Mouse (Mus musculus): ENCODE data around the gene Gbf1. TPM values are rescaled to one million over a fixed set of nuclear protein-coding genes. Genes with fewer than 3 reads are reported as not detected.
"Not testable (repeated sequence)": the region's sequence is repeated elsewhere in the genome, so short reads cannot be mapped to it uniquely, and the experiment has no call there.

Gbf1 gene
- total RNA-seq, 2 experiments from 2014 or later, result 93.3 to 97.6 TPM

DNA sequence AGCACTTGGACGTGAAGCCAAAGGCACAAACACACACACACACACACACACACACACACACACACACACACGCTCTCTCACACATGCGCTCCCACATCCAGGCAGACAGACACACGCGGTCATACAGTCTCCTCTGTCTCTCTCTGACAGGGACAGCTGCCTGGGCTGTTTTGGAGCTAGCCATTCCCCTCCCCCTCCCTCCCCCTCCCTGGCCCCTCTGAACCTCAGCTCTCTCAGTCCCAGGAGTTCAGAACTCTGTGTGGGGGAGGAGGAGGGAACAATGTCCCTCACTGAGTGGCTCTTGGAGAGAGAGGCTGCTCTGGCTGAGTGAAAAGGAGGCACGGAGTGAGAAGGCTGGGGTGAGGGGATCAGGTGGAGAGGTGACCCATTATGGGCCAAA lies 11.2 kb upstream of the Gbf1 start:
- no peak for DNase-seq (ENCODE audit: extremely low spot score in 1 of 2, low spot score in 1 of 2)

DNA sequence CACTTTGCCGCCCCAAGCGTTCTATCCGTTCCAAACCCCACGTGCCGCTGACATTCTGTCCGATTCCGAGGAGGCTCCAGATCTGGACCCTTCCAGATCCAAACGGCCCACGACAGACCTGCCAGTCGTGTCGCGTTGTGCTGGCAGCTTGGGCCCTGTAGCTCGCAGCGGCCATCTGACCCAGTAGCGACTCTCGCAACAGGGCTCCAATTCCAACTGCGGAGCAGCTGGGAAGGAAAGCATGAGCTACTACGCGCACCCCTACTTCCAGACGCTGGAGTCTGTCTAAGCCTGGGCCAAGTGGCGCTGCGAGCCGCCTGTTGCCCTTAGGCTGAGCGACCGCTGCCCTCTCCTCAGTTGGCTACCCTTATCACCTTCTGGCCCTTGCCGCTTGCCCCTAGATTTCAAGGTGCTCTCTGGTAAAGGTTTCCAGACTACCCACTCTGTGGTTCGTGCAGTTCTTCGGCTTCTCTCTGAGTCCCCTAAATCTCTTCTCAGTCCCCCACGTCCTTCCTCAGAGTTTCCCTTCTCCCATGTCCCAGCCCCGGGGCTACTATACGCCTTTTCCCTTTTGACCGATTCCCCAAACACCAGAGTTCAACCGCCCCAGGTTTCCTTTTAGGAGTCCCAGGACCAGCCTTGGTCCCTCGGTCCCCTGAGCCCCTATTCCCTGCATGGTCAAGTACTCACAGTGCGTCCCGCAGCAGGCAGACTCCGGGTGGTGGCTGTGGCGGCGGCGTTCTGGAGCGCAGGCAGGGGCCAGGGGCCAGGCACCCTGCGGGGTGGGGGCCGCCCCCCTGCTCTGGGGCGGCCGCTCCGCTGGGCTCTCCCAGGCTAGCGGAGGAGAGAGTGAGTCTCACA lies 4.6 kb upstream of the Gbf1 start, which contains the start of gene Pitx3:
Pitx3 (minus strand) TSS at position 816 of the 861 bp plus-strand sequence.
- DNase-seq (ENCODE audit: extremely low spot score in 1 of 2, low spot score in 1 of 2), result no peak

DNA sequence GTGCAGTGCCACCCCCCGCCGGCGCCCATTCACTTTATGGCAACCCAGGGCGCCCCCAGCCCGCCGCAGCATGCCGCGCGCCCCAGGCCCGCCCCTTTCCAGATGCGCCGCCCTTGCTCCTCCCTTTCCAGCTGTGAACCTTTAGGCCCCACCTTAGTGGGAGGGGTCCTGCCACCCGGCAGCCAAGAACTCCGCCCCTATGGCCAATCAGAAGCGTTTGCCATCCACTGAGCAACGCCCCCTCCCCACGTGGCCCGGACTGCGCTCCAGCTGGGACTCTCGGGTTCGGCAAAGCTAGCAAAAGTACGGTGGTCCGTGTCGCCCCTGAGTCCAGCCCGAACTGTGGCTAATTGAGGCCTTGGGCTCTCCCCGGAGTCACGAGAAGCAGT lies 3.9 kb upstream of the Gbf1 start:
- DNase-seq (ENCODE audit: extremely low spot score in 1 of 2, low spot score in 1 of 2), result peak; percentile 22

DNA sequence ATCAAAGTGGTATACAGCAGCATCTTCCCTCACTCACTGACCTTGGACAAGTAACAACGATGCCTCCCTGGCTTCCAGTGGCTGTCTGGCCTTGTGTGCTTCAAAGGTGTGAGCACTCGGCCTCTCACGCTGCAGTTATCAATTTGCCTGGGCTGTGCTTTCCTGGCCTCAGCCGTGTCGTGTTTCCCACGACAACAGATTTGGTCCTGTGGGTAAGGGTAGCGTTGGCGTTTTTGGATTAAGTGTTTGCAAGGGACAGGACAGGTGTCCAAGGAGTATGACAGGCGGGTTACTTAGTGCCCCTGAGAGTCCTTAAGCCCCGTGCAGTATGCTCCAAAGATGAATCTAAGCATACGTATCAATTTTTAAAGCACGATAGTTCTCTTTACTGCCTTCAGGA lies 3.2 kb upstream of the Gbf1 start:
- DNase-seq (ENCODE audit: extremely low spot score in 1 of 2, low spot score in 1 of 2), result no peak

DNA sequence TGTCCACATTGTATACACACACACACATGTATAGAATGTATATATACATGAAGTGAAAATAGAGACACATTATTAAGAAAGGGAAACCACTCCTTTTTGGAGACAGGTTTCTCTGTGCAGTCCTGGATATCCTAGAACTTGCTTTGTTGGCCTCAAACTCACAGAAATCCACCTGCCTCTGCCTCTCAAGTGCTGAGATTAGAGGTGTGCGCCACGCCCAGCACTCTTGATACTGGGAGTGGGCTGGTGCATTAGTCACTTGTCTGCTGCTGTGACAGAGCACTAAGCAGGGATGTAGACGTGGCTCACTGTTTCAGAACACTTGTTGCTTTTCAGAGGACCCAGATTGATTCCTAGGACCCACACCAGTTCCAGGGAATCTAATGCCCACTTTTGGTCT lies 13.6 kb downstream of the Gbf1 start:
- DNase-seq (ENCODE audit: extremely low spot score in 1 of 2, low spot score in 1 of 2), result no peak

DNA sequence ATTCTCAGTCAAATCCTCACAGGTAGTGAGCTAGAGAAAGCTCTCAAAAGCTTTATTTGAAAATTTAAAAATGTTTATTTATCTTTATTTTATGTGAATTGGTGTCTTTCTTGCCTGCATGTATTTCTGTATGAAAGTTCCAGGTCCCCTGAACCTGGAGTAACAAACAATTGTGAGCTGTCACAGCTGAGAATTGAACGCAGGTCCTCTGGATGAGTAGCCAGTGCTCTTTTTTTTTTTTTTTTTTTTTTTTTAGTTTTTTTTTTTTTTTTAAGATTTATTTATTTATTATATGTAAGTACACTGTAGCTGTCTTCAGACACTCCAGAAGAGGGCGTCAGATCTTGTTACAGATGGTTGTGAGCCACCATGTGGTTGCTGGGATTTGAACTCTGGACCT lies 14.9 kb downstream of the Gbf1 start:
- not testable (repeated sequence) for DNase-seq (ENCODE audit: extremely low spot score in 1 of 2, low spot score in 1 of 2)

DNA sequence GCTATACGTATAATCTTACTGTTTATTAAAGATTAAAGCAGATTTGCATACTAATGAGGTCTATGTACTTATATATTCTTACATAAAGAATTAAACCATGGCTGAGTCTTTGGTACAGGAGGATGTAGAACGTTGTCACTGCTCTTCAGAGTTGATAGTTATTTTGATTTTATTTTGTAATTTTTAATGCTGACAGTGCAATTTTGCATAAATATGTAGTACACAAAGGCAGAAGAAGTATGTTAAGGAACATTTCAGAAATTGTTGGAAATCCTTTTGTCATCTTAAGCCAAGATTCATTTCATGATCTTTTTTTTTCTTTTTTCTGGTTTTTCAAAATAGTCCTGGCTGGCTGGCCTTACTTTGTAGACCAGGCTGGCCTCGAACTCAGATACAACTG lies 17.1 kb downstream of the Gbf1 start:
- no peak for DNase-seq (ENCODE audit: extremely low spot score in 1 of 2, low spot score in 1 of 2)

DNA sequence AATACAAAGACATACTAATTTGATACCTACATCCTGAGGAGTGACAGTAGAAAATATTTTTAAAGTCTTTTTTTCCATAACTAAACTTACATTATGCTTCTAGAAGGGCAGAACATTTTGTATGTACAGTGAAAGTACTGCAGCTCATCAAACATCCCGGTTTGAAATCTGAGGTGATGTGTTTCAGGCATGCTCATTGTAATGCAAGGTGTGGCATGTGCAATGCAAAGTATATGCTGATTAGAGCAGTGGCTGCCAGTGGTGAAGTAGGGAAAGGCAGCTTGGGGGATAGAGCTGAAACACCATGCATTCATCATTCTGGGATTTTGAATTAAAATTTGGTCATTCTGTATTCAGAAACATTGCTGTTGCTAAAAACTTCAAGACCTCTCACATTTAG lies 17.6 kb downstream of the Gbf1 start:
- no peak for DNase-seq (ENCODE audit: extremely low spot score in 1 of 2, low spot score in 1 of 2)

DNA sequence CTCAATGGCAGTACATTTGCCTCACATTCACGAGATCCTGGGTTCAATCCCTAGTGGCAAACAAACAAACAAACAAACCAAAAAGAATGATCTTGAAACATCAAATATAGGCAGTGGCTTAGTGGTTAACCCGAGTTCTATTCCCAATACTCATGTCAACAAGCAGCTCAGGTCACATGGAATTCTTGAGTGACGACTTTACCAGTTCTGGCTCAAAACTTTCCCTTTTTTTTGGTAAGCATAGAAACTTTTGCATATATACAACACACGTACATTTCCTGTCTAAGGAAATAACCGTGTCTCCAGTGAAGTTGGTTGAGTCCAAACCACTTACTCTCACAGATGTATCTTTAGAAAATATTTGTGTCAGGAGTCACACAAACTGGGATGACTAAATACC lies 20.2 kb downstream of the Gbf1 start:
- DNase-seq (ENCODE audit: extremely low spot score in 1 of 2, low spot score in 1 of 2), result no peak

DNA sequence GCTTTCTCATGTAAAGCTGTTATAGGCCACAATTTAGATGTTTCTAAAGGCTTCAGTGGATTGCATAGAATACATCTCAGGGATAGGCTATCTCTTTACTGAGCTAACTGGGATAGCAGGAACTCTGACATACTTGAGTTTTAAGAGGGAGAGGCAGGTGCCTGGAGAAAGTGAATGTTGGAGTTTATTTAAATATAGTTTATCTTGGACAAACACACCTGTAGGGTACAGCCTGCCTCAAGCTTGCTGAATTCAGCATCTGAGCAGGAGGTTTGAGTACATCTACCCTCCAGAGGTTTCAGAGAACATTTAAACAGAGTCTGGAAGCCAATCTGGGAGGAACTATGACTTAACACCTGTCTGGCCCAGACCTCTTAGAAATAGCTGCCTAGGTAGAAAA lies 22.9 kb downstream of the Gbf1 start:
- no peak for DNase-seq (ENCODE audit: extremely low spot score in 1 of 2, low spot score in 1 of 2)

DNA sequence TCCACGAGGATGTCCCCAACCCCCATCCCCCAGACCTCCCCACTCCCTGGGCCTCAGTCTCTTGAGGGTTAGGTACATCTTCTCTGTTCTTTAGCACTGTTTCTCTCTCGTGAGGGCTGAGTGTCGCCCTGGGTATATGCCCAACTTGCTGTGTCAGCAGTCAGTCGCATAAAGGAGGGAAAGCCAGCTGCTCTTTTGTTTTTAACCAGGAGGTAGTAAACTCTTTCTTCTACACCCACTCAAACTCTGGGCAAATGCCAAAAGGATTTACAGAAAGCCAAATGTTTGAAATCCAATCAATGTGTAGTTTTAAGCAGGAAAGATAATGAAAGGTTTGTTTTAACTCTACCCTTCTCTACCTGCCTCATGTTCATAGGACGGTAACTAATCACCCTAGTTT lies 24.7 kb downstream of the Gbf1 start:
- no peak for DNase-seq (ENCODE audit: extremely low spot score in 1 of 2, low spot score in 1 of 2)

DNA sequence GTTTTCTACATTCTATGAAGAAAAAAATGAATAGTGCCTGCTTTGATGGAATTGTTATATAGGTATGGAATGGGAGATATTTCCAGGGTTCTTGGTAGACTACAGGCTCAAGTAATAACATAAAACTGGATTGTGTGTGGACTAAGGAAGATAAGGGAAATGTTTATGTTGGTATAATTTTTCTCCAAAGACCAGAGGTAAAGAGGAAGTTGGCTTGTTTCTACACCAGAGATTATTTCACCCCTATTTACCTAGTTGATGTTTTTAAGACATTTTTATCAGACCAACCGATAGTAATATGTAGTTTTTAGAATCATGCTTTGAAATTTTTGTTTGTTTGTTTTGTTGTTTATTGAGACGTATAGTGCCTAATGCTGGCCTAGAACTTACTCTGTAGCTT lies 28.0 kb downstream of the Gbf1 start:
- no peak for DNase-seq (ENCODE audit: extremely low spot score in 1 of 2, low spot score in 1 of 2)

DNA sequence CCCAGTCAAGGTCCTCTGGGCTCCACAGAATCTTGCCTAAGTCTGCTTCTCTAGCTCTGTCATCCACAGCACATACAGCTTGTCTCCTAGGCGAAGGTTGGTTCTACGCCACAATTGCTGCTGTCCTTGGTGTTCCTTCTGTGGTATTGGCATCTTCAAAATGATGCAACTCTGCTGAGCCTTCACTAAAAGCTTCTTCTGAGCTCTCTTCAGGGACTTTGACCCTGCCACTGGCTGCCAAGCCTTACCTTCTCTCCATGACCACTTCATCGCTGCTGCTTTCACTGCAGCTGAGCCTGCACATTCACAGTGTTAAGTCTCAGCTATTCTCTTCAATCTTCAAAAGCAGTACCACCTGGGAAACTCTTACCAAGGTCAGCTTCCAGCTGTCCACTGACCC lies 29.9 kb downstream of the Gbf1 start:
- no peak for DNase-seq (ENCODE audit: extremely low spot score in 1 of 2, low spot score in 1 of 2)

DNA sequence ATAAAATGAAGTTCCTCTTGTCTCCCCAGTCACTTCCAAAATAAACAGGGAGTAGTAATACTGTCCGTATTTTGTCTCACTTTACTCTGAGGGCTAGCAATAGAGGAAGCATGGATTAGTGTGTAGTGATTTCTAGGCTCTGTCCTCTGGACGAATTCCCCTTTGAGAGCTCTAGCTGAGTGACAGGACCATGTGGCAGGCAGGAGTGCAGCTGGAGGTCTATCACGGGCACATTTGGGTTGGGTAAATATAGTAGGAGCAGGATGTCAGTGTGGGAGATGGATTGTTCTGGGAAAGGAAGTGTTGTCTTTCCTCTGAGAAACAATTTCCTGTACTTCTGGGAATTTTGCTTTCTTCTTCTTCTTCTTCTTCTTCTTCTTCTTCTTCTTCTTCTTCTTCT lies 34.3 kb downstream of the Gbf1 start:
- DNase-seq (ENCODE audit: extremely low spot score in 1 of 2, low spot score in 1 of 2), result no peak

DNA sequence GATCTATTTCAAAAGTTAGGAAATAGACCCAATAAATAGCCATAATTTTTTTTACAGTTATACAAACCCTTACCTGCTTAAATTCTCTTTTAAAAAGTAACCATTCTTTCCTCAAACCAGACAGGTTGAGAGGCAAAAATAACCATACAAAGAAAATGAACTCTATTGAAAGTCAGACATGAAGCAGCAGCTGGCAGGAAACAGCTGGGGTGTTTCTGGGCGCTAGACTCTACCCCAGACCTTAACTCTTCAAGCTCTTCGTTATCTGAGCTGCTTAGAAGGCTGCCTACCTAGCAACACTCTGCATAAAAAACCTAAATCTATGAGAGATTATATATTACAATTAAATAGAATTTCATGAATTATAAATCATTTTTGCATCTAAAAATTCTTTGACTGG lies 34.9 kb downstream of the Gbf1 start:
- DNase-seq (ENCODE audit: extremely low spot score in 1 of 2, low spot score in 1 of 2), result no peak

DNA sequence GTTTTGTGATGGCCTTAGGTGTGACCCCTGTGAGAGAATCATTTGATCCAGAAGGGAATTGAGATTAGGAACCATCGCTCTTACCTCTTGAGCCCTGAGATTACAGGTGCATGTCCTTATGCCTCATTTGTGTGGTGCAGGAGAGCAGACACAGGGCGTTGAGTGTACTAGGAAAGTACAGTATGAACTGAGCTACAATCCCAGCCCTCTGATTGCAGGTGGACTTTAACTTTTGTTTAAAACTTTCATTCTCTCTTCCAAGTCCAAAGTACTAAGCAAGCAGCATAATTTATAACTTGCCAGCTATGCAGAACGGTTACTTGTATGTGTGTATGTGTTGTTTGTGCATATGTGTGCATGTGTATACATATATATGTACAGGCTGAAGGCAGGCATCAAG lies 46.0 kb downstream of the Gbf1 start:
- DNase-seq (ENCODE audit: extremely low spot score in 1 of 2, low spot score in 1 of 2), result no peak

DNA sequence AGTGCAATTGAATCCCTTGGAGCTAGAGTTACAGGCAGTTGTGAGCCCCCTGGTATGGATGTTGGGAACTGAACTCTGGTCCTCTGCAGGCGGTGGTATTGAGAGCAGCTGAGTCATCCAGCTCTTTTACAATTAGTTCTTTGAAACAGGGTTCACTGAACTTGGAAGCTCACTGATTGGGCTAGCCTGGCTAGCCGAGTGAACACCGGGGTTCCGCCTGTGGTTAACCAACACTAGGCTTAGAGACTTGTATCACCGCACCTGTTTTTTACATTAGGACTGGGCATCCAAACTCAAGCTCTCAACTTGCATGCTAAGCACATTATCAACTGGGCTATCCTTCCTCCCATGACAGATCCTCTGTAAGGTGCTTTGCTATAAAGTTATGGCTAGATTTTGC lies 46.6 kb downstream of the Gbf1 start:
- no peak for DNase-seq (ENCODE audit: extremely low spot score in 1 of 2, low spot score in 1 of 2)

DNA sequence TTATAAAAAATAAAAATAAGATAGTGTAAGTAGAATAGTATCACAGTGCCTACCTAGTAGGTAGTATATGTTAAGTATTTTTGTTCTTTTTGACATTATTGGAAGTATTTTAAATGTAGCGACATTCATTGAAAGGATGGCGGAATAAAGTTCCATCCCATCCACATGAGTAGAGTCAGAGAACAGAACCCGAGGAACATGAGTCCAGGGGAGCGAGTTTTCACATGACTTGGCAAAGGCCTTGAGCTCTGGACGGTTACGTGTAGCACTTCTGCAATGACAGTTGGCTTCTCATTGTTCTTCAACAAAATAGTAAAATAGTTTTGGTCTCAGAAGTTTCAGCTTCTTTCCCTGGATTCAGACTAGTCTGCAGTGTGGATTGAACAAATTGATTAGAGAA lies 51.9 kb downstream of the Gbf1 start:
- DNase-seq (ENCODE audit: extremely low spot score in 1 of 2, low spot score in 1 of 2), result no peak

DNA sequence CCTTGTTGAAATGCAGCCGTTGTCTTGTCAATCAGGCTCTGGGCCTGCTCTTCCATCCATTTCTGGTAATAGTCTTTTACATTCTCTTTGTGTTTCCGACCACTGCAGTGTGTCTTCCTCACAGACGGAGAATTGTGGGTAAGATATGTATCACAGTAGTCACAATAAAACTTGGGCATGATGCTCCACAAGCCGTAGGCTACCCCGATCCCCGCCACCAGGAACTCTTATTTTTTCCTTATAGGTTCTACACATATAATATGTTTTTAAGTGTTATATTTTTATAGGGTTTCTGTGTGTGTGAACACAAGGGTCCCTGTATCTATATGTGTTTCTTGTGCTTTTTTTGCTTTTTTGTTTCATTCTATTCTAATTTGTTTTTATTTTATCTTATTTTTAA lies 53.4 kb downstream of the Gbf1 start:
- DNase-seq (ENCODE audit: extremely low spot score in 1 of 2, low spot score in 1 of 2), result no peak

DNA sequence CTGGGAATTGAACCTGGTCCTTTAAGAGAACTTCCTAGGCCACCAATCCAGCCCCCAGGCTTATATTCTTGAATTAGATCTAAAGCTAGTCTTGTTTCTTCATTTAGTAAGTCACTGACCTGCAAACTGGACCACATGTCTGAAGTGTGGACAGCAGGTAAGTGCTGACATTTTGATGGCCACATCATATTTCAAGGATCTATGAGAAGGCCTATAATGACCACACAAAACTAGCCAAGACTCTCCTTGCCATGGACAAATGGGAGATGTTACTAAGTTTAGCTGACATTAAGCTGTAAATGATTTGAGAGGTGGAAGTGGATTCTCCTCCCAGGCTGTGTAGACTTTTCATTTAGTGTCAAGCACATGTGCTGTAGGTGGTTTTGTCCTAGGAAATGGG lies 58.6 kb downstream of the Gbf1 start:
- DNase-seq (ENCODE audit: extremely low spot score in 1 of 2, low spot score in 1 of 2), result no peak

DNA sequence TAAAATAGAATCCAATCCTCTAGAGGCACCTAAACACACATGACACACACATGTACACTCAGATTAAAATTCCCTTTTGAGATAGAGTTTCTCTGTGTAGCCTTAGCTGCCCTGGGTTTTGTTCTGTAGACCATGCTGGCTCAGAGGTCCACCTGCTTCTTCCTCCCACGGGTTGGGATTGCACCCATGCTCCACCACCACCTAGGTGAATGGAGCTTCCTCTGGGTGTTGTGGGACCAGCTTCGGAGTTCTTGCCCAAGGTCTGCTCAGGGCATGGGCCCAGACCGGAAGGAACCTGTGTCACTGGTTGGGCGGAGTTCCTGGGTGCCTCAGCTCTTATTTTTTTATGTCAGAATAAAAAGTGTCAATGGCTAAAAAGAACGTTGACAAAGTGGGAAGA lies 62.2 kb downstream of the Gbf1 start:
- DNase-seq (ENCODE audit: extremely low spot score in 1 of 2, low spot score in 1 of 2), result no peak

DNA sequence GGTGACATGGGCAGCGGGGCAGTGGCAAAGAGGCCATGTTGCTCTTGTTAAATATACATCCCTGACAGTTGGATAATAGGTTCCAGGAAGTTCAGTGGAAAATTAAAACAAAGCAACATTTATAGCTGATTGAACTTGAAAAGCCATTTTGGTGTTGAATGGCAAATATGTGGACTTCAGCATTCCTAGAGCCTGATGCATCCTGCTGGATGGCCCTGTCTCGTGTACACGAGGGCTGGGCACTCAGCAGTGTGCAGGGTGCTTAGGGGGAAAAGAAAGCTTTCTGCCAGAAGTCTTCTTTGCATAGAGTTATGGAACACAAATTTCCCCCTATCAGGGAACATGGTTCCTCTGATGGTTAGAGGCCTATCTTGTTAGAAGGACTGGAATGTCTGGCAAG lies 63.1 kb downstream of the Gbf1 start:
- DNase-seq (ENCODE audit: extremely low spot score in 1 of 2, low spot score in 1 of 2), result no peak

DNA sequence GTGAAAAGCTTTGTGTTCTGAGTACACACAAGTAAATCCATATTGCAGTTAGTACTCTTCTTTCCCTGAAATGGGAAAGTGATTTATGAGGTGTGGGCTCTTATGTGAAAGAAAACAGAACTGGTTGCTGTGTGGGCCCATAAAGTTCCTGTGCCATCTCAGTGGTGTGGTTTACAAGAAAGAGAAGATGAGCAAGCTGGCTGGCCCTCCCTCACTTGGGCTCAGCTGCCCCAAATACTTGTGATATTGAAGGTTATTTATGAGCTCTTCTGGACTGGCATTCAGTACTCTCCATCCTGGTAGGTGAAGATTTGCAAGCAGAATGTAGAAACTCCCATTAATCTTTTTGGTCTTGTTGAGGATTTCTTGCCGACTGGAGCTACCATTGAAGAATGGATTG lies 64.4 kb downstream of the Gbf1 start:
- no peak for DNase-seq (ENCODE audit: extremely low spot score in 1 of 2, low spot score in 1 of 2)

Data from layer of hippocampus, postnatal 25 days (tissue).